Mouse (Mus musculus) heart, adult 2 months (tissue): ENCODE measurements at regions not wholly inside any gene's neighbourhood (a gene's known extent, or its start where the extent isn't known, plus 50 kb on each side); places are given as distances from the start of the nearest gene placed in this dataset.

Experiments used
- DNase-seq, 2 experiments: peaks; one replicate each; pipeline ENCODE4 v3.0.0; 2021
- H3K27ac ChIP-seq: fragments of 200-600 bp; 2 replicates; pipeline ENCODE4 v1.8.1; 2022
- H3K27me3 ChIP-seq: fragments of 200-500 bp; 2 replicates; pipeline ENCODE4 v1.6.1; 2012; ENCODE audit warnings: mild to moderate bottlenecking, low read length, inconsistent platforms, mixed read lengths; ENCODE audit not compliant: control insufficient read depth, insufficient read depth
- H3K36me3 ChIP-seq: fragments of 200-500 bp; 2 replicates; pipeline ENCODE4 v1.6.1; 2012; ENCODE audit warnings: low read length, inconsistent platforms; ENCODE audit not compliant: control insufficient read depth, insufficient read depth
- H3K4me1 ChIP-seq: fragments of 200-500 bp; 2 replicates; pipeline ENCODE4 v1.6.1; 2011; ENCODE audit warnings: low read length; ENCODE audit not compliant: control insufficient read depth, insufficient read depth
- H3K4me3 ChIP-seq: fragments of 200-600 bp; 2 replicates; pipeline ENCODE4 v1.8.1; 2022
- H3K79me2 ChIP-seq: fragments of 200-500 bp; replicated peaks from 2 replicates; pipeline ENCODE4 v1.6.1; 2012; ENCODE audit warnings: mild to moderate bottlenecking, inconsistent platforms, low read length, moderate library complexity, mixed read lengths; ENCODE audit not compliant: control insufficient read depth, insufficient read depth
- H3K9ac ChIP-seq: fragments of 200-500 bp; 2 replicates; pipeline ENCODE4 v1.6.1; 2012; ENCODE audit warnings: low read depth, mild to moderate bottlenecking, control low read depth, inconsistent platforms, low read length, mixed read lengths
- CTCF ChIP-seq: fragments of 200-600 bp; IDR thresholded peaks from 2 replicates; pipeline ENCODE4 v1.8.1; 2022; ENCODE audit warnings: antibody characterized with exemption, mild to moderate bottlenecking, moderate library complexity
- EP300 ChIP-seq: fragments of 200-500 bp; IDR thresholded peaks from 2 replicates; pipeline ENCODE4 v1.6.1; 2011; ENCODE audit warnings: low read depth, low read length, control low read depth; ENCODE audit not compliant: insufficient read depth
- POLR2A ChIP-seq: fragments of 200-500 bp; IDR thresholded peaks from 2 replicates; pipeline ENCODE4 v1.6.1; 2011; ENCODE audit warnings: mild to moderate bottlenecking, low read depth, low read length, control low read depth; ENCODE audit not compliant: insufficient read depth
- whole genome bisulfite sequencing: fragments of 180-500 bp; shearing (Covaris S2); methylation state at CpG from one replicate; pipeline ENCODE4 v1.1.7; 2018; 5-methylcytosine and 5-hydroxymethylcytosine counted together
- intact Hi-C: fragments of 180-260 bp; cut with DNase I; formaldehyde crosslinking; loops from one replicate; pipeline ENCODE4 v1.15.1; 2025

DNA sequence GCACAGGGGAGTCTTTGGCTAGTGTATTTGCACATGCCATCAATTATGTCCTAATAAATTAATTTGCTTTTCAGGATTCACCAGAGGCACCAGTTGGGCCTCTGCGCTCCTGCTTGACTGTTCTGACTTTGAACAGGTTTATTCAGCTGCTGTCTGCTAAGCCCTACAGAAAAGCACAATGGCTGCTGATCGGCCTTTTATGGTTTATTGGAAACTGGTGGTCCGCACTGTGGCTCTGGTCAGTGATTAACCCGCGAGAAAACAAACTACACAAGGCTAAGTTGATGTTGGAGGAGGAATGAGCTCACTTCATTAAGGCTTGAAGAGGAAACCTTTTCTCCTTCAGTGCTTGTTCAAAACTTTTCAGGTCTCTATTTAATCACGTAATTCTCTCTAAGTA lies 208.4 kb upstream of the Gpr101 start:
- H3K4me3 ChIP-seq, result no peak overlapping the region
- H3K4me1 ChIP-seq, result no peaks in the 10 kb centered on the region
- H3K27me3 ChIP-seq, result no peaks in the 10 kb centered on the region
- WGBS, result 81% methylated on average over 6 of the region's 6 CpGs
- no peak for DNase-seq
- no peaks in the 10 kb centered on the region for H3K36me3 ChIP-seq
- H3K79me2 ChIP-seq, result no peaks in the 10 kb centered on the region
- intact Hi-C loops, result no loop called here
- no peak overlapping the region for H3K27ac ChIP-seq
- H3K9ac ChIP-seq, result no peak overlapping the region
- TF ChIP-seq POLR2A (no peak), CTCF (no peak), EP300 (no peak)

DNA sequence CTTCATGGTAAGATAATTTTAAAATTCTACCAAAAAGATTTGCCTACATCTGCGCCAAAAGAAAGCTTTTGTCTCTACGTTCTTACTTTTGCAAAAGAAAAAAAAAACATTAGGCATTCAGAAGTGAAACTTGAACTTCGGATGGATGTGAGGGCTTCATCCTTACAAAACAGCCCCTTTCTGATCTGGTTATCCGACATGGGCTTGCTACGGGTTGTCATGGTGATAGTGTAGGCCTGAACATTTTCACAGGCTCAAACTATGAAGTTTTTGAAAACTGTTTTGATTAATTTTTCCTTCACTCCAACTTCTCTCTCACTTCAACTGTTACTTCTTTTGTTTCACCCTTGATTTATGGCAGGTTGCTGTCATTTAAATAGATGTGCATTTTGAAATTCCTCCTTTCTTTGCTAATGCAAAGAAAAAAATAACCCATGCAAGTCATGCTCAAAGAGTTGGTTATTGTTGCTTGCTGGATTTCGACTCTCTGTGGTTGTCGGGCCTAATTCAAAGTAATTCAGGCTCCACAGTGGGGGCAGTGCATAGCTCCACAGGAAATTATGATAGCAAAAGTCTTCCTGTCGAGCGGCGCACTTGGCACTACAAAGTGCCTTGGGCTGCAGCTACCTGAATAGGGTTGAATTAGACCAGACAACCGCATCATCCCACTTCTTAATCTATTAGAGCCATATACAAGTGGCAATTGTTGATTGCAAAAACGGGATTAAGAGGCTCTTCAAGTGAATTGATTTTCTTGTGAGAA lies 205.7 kb upstream of the Gpr101 start:
- no peak for DNase-seq
- Histone ChIP-seq H3K4me1 (no peaks in the 10 kb centered on the region), H3K79me2 (no peaks in the 10 kb centered on the region), H3K4me3 (no peak overlapping the region), H3K27me3 (no peaks in the 10 kb centered on the region), H3K27ac (no peak overlapping the region), H3K9ac (no peak overlapping the region), H3K36me3 (no peaks in the 10 kb centered on the region)
- TF ChIP-seq CTCF (no peak), POLR2A (no peak), EP300 (no peak)
- intact Hi-C loops, result no loop called here
- 60% methylated on average over 12 of the region's 12 CpGs for WGBS

DNA sequence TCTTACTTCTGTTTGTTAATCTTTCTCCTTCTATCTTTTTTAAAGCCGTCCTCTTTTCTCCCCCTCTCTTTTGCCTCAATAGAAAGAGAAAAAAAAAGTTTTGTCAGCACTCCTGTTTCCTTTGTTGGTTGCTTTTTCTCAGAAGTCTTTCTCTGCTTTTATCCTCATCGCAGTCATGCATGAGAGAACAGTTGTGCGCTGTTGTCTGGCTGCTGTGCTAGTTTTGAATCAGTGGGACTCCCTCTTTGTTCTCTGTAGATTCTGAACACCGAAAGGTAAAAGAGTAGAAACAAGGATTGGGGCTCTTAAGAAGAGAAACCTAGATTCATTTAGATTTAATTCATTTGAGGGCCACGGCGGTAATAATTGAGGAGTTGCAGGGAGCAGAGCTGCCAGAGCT lies 204.9 kb upstream of the Gpr101 start:
- Histone ChIP-seq H3K9ac (no peak overlapping the region), H3K27ac (no peak overlapping the region), H3K79me2 (no peaks in the 10 kb centered on the region), H3K4me1 (no peaks in the 10 kb centered on the region), H3K4me3 (no peak overlapping the region), H3K27me3 (no peaks in the 10 kb centered on the region), H3K36me3 (no peaks in the 10 kb centered on the region)
- intact Hi-C loops, result no loop called here
- TF ChIP-seq EP300 (no peak), CTCF (no peak), POLR2A (no peak)
- WGBS, result 79% methylated on average over 6 of the region's 6 CpGs
- no peak for DNase-seq

DNA sequence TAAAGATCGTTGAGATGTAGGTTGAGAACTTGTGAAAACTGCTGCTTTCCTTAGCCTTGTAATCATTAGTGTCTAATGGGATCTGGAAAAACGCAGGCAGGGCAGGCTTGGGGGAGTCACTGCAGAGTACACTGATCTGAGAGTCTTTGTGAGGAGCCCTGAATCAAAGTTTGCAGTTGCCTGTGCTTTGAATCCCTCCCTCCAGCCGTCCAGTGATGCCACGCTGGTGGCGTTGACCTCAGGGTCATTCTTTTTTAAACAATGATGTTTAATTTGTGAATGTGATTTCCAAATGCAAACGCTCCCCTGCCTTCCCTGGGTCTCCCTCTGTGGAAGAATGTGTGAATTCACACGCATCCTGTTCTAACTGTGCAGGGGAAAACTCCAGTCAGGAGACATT lies 204.4 kb upstream of the Gpr101 start:
- no peaks in the 10 kb centered on the region for H3K4me1 ChIP-seq
- H3K79me2 ChIP-seq, result no peaks in the 10 kb centered on the region
- H3K4me3 ChIP-seq, result no peak overlapping the region
- no peak overlapping the region for H3K27ac ChIP-seq
- no peaks in the 10 kb centered on the region for H3K27me3 ChIP-seq
- intact Hi-C loops, result no loop called here
- DNase-seq, result no peak
- H3K9ac ChIP-seq, result no peak overlapping the region
- WGBS, result 42% methylated on average over 7 of the region's 7 CpGs
- TF ChIP-seq POLR2A, result no peak
- TF ChIP-seq CTCF, result no peak
- no peak for TF ChIP-seq EP300
- H3K36me3 ChIP-seq, result no peaks in the 10 kb centered on the region

DNA sequence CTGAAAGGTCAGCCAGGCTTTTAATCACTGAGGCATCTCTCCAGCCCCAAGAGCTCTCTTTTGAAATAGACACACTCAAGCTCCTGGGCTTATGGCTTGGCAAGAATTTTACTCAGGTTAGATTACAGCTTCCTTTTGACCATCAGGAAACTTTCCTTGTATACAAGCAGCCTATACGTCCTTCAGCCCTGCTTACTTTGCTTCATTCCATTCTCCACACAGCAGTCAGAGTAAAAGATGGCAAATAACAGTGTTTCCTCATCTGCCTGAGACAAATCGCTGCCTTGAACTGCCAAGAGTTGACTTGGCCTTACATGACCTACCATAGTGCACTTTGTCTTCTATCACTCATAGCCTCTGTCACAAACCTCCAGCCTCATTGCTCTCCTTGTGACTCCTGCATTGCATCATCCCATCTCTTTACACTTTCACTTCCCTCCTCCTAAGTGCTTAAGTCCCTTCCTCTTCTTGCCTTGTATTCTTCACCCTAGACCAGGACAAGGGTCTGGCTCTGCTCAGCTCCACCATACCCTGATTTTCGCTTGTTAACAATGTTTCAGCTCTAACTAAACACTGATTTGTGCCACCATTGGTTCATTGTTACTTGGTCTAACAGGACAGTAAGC lies 203.2 kb upstream of the Gpr101 start:
- Histone ChIP-seq H3K79me2 (no peaks in the 10 kb centered on the region), H3K4me1 (no peaks in the 10 kb centered on the region), H3K27me3 (no peaks in the 10 kb centered on the region), H3K27ac (no peak overlapping the region), H3K4me3 (no peak overlapping the region), H3K9ac (no peak overlapping the region), H3K36me3 (no peaks in the 10 kb centered on the region)
- DNase-seq, result no peak
- TF ChIP-seq CTCF, result no peak
- no peak for TF ChIP-seq EP300
- TF ChIP-seq POLR2A, result no peak
- intact Hi-C loops, result no loop called here
- 65% methylated on average over 3 of the region's 3 CpGs for WGBS

DNA sequence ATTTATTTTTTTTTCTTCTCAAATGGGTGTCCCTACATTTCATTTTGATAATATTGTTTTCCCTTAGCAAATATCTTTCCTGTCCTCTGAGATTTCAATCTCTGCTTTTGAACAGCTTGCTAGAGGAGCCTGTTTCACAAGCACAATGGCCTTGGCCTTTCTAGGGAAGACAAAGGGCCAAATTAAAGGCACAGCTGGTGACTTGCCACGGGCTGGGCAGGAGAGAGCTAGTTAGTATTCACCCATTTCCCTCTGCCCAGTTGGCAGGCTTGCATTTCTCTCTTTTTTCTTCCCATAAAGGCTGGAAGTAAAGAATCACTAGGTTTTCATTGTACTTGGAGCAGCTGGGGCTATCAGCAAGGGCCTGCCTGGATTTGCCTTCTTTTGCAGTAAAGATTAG lies 188.9 kb upstream of the Gpr101 start:
- 26% methylated on average over 1 of the region's 1 CpGs for WGBS

More for the DNA sequence above, 188.9 kb upstream of the Gpr101 start:
- H3K79me2 ChIP-seq, result no peaks in the 10 kb centered on the region
- H3K4me1 ChIP-seq, result no peaks in the 10 kb centered on the region
- H3K9ac ChIP-seq, result no peak overlapping the region
- intact Hi-C loops, result no loop called here
- no peaks in the 10 kb centered on the region for H3K27me3 ChIP-seq
- H3K36me3 ChIP-seq, result no peaks in the 10 kb centered on the region
- TF ChIP-seq EP300 (no peak), CTCF (no peak), POLR2A (no peak)
- no peak overlapping the region for H3K27ac ChIP-seq
- DNase-seq, result no peak
- no peak overlapping the region for H3K4me3 ChIP-seq
